Mouse (Mus musculus): ENCODE measurements around the gene Grm1.

The Grm1 gene

DNA sequence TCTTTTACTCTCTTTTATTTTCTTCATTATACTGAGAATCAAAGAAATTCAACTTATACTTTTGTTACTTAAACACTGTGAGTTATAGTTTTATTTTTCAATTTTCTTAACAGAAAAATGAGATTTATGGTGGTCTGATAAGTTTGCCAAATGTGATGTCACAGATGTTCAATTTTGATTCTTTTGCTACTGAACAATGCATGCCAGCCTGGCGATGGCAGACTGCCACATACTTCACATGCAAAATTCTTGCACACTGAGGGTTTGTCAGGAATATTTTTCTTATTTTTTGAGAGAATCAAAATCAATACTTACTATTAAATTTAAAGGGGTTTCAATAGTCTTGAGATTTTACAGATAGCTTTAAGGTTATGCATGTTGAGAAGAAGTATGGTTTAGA is 251.0 kb downstream of the Grm1 start:
- DNase-seq (ENCODE audit: low spot score) = no peak

DNA sequence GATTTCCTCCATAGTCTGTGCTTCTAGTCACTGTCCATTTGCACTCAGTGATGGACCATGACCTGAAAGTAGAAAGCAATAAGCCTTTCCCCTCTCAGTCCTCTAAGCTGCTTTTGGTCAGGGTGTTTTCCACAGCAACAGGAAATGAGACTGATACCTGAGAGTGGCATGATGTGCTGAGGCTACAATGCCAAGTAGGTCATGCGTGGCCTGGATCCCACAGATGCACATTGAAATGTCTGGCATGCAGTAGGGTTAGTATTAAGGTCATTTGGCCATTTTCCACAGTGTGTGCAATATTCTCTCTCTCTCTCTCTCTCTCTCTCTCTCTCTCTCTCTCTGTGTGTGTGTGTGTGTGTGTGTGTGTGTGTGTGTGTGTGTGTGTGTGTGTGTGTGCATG is 254.8 kb downstream of the Grm1 start:
- DNase-seq (ENCODE audit: low spot score) = no peak

DNA sequence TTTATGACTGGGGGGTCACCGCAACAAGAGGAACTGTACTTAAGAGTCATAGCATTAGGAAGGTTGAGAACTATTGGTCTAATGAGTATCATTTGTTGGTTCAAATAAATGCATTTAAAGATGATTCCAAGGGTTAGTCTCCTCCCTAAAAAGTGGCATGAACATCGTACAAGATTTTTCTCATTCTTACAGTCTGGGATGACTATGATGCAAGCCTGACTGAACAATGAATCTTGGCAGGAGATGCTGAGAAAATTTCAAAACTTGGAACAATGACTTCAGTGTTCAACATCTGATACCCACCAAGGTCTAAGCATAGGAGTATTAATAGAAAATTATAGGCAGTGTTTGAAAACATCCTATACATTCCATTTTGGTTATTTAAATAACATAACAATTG is 264.1 kb downstream of the Grm1 start:
- no peak for DNase-seq (ENCODE audit: low spot score)

DNA sequence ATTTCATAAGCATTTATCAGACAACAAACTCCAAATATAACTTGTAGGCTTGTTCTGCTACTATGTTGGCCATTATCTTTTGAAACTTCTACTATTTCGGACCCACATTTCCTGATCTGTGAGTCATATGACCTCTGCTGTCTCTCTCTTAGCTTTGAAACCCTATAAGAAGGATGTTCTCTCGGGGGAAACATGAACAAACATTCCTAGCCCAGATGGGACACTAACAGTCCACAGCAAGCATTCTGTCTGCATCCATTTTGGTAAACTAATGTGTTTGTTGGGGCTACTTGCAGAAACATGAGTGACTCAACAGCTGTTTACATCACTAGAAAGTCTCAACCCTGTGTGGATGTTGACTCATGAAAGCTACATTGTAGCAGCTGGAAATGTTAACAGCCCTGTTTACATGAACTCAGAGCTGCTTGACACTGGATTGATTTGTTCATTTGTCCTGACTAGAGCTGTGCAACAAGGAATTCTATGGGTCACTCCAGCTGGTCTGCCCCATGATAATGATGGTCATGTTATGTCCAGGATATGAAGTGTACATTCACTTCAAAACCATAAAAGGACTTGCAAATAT is 267.4 kb downstream of the Grm1 start:
- DNase-seq (ENCODE audit: low spot score) = no peak

DNA sequence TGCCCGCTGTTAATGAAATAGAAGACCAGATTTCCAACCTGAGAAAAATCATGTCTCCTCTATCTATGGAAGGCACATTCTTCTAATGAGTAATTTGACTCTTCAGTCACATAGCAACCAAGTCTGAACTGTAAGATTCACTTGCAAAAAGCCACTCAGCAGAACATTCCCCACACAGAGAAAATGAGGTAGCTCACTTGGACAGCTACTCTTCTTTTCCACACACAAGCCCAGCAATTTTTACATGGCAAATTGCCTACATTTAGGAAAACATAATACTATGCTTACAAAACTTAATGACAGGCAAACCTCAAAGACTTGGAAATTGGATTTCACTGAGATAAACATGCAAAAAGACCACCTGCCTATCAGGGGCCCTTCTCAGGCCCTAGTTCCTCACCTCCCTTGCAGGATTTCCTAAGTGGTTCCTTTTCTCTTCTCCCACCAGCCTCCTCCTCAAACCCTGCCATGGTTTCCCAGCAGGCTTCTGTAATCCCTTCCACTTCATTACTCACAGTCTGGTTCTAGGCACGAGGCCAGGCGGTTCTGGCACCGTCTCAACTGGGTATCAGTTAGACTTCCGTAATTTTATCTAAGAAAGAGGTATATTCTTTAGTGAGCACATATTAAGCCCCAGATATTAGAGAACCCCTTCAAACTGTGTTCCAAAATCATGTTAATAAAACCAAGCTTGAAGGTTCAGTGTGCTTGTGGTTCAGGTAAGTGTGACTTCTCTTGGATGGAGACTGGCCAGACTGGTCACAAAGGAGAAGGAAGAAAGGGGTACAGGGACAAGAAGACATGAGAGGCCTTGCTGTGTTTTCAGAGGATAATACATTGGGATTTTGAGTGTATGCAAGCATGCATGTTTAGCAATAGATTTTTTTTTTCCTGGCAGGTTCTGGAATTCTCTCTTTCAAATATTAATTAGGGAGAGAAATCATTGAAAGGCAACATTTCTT is 269.1 kb downstream of the Grm1 start:
- no peak for DNase-seq (ENCODE audit: low spot score)

DNA sequence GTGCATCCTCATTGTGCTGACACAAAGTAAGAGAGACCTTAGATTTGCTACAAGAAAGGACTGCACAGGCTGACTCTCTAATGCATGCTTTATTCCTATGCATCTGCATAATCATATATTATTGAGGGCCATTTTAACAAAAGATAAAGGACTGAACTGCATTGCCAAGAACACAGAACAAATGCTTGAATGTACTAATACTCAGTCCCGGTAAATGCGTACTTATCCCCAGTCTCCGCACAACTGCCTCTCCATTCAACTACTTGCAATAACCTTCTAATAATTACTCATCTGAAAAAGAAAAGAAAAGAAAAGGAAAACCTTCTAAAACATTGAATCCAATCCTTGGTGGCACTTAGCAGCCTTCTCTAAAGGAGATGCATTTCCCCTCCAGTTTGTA is 272.4 kb downstream of the Grm1 start:
- DNase-seq (ENCODE audit: low spot score) = no peak

GRCm38 (mm10) chr10:10795321-10795720 is 286.8 kb downstream of the Grm1 start:
- no peak for DNase-seq (ENCODE audit: low spot score)

DNA sequence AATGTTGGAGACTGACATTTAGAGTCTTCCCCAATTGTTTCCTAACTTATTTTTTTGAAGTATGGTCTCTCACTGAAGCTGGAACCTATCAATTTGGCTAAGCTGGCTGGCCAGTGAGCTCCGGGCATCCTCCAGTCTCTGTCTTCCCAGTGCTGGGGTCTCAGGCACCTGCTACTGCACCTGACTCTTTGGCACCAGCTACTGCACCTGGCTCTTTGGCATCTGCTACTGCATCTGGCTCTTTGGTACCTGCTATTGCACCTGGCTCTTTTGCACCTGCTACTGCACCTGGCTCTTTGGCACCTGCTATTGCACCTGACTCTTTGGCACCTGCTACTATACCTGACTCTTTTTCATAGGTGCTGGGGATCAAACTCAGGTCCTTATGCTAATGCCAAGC is 291.7 kb downstream of the Grm1 start:
- no peak for DNase-seq (ENCODE audit: low spot score)

GRCm38 (mm10) chr10:10789967-10790366 is 292.2 kb downstream of the Grm1 start:
- DNase-seq (ENCODE audit: low spot score) = no peak

GRCm38 (mm10) chr10:10787906-10788416 is 294.2 kb downstream of the Grm1 start:
- DNase-seq (ENCODE audit: low spot score) = no peak

- no peak for DNase-seq (ENCODE audit: low spot score)
Observed at GRCm38 (mm10) chr10:10785122-10785521, 297.0 kb downstream of the Grm1 start.

DNA sequence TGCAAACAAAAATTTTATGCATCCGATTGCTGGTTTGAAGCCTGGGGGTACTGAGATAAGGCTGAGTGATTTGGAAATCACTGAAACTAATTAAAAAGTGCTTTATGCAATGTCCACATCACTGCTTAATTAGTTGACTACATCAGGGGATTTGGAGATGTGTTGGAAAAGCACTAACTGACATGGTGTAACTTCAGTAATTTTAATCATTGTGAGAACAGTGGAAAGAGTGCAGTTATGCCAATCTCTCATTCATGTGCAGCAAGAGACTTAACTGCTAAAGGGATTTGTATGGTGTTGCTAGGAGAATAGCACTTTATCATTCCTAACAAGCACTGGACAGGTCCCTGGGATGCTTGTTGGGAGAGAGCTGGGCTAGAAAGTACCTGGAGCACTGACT is 307.3 kb downstream of the Grm1 start:
- DNase-seq (ENCODE audit: low spot score) = no peak

DNA sequence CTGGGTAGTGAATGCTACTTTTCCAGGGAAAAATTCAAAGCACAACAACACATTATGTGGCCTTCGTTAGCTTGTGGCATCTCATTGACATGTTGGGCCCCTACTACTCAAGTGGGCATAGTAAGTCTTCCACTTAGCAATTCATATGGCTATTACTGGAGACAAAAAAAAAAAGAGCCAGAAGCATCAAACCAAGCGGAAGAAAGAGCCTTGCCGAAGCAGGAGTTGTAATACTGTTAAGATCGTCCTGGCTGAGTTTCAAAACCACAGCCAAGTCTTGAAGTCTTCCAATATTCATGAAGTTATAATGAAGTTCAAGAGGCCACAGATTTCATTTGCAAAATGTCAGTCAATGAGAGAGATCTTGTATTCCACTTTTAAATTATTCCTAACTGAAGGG is 319.1 kb downstream of the Grm1 start:
- no peak for DNase-seq (ENCODE audit: low spot score)

DNA sequence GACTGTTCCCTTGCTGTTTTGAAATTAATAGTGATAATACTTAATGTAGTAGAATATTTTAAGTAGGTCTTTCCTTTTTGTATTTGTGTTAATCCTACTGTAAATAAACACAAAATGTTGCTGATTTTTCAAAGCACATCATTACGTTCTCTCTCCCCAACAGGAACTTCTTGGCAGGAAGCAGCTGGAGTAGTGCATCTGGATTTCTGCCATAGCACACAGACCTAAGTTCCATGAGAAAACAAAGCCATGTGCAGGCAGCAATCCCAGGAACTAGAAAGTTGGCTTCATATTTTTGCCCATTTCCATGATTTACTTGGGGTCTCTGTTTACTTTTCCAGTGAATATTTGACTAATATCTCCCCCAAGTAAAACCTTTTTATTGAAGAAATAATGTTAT is 320.9 kb downstream of the Grm1 start:
- DNase-seq (ENCODE audit: low spot score) = no peak

DNA sequence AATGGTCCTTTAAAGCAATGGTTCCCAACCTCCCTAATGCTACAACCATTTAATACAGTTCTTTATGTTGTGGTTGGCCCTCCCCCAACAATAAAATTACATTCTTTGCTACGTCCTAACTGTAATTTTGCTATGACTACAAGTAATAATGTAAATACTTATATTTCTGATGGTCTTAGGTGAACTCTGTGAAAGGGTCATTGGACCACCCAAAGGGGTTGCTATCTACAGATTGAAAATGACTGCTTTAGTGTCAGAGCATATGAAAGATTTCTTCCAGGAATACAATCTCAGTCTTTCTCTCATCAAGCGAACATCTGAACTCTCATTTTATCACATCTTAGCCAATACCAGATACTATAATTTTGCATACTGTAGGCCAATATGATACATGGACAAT is 321.4 kb downstream of the Grm1 start:
- no peak for DNase-seq (ENCODE audit: low spot score)

DNA sequence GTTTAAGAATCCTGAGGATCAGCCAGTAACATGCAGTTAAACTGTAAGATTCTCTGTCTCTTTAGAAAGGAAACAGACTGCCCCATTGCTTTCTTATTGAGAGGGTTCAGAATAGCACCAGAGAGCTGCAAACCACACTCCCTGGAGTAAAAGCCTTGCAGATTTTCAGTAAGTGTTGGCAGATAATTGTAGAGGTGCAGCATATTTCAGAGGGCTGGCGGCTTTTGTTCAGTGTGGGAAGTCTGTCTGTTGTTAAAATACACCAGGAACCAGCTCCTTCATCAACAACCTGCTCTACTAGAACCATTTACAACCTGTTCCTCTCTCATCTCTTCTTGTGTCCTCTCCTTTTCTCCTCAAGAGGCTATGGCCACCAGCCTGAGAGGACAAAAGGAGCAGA is 331.1 kb downstream of the Grm1 start:
- no peak for DNase-seq (ENCODE audit: low spot score)

GRCm38 (mm10) chr10:10744097-10744496 is 338.1 kb downstream of the Grm1 start:
- no peak for DNase-seq (ENCODE audit: low spot score)

DNA sequence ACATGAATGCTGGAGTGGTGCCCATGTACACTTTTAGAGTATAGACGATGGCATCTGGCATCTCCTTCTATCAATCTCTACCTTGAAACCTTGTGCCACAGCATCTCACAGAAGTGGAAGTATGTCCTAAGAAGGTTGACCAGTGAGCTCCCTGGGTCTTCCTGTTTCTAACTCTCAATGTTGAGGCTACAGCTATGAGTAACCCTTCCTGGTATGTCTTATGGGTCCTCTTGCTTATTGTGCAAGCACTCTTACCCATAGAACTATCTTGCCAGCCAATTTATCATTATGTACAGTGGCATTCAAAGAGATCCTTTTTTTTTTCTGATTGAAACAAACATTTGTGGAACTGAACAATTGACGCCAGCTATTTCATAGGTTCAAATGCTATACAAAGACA is 340.0 kb downstream of the Grm1 start:
- DNase-seq (ENCODE audit: low spot score) = no peak

DNA sequence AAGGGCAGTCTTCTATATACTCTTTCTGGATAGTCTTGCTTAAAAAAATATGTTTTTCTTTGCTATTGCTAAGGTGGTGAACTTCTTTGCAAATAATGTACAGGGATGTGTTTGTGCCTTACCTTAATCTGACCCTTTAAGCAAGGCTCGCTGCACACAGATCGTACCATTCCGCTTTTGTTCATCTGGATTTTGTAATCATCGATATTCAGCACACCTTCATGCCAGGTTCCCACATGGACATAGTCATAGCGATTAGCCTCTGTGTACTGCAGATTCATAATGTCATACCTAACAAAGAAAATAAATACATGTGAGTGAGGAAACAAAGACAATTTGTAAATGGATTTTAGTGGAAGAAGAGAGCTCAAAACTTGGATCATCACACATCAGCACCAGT is 340.8 kb downstream of the Grm1 start:
- no peak for DNase-seq (ENCODE audit: low spot score)

DNA sequence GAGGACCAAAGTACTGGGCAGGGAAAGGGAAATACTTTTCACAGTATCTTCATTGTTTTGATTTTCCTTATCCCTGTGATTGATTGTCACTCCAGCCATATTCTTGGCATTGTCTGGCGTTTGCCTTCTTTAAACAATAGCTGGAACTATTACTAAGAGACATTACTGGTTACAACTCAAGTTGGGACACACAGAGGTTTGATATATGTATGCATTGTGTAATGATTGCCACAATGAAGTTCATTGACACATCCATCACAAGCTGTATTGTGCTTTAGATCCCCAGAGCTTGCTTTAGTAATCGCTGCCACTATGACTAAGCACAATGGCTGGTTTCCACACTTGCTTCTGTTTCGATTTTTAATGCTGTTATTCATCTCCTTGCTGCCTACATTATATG is 341.4 kb downstream of the Grm1 start:
- no peak for DNase-seq (ENCODE audit: low spot score)

GRCm38 (mm10) chr10:10737041-10737681 is 345.0 kb downstream of the Grm1 start:
- no peak for DNase-seq (ENCODE audit: low spot score)

- DNase-seq (ENCODE audit: low spot score) = no peak
Observed at GRCm38 (mm10) chr10:10734561-10734960, 347.6 kb downstream of the Grm1 start.

- no peak for DNase-seq (ENCODE audit: low spot score)
Observed at GRCm38 (mm10) chr10:10733092-10733491, 349.1 kb downstream of the Grm1 start.
